Mouse (Mus musculus) heart, postnatal 0 days (tissue): ENCODE measurements at regions not wholly inside any gene's neighbourhood (a gene's known extent, or its start where the extent isn't known, plus 50 kb on each side); places are given as distances from the start of the nearest gene placed in this dataset.

ENCODE experiments used
- ATAC-seq: fragments of 200-750 bp; cut with Nextera tagmentation; 2 replicates; pipeline ENCODE4 v1.8.0; 2017; ENCODE audit warnings: low read depth, moderate number of reproducible peaks, moderate library complexity; ENCODE audit not compliant: insufficient read depth
- DNase-seq: peaks from one replicate; pipeline ENCODE4 v3.0.0-alpha.2; 2016; ENCODE audit warnings: low spot score
- H3K27ac ChIP-seq: fragments of 300-500 bp; sonication (generic); 2 replicates; pipeline ENCODE4 v1.5.1; 2014; ENCODE audit warnings: low read depth, mild to moderate bottlenecking
- H3K27me3 ChIP-seq: fragments of 300-500 bp; sonication (generic); 2 replicates; pipeline ENCODE4 v1.6.1; 2014; ENCODE audit warnings: low read length, mixed read lengths; ENCODE audit not compliant: control insufficient read depth, insufficient read depth
- H3K36me3 ChIP-seq: fragments of 300-500 bp; sonication (generic); replicated peaks from 2 replicates; pipeline ENCODE4 v1.6.1; 2014; ENCODE audit warnings: low read length, mixed read lengths; ENCODE audit not compliant: control insufficient read depth, insufficient read depth
- H3K4me1 ChIP-seq: fragments of 300-500 bp; sonication (generic); 2 replicates; pipeline ENCODE4 v1.6.1; 2014; ENCODE audit warnings: antibody characterized with exemption; ENCODE audit not compliant: control insufficient read depth, insufficient read depth
- H3K4me2 ChIP-seq: fragments of 300-500 bp; sonication (generic); 2 replicates; pipeline ENCODE4 v1.6.1; 2014; ENCODE audit warnings: low read depth, mild to moderate bottlenecking, low read length, moderate library complexity
- H3K4me3 ChIP-seq: fragments of 300-500 bp; sonication (generic); 2 replicates; pipeline ENCODE4 v1.5.1; 2014; ENCODE audit warnings: low read depth, low read length
- H3K9ac ChIP-seq: fragments of 300-500 bp; sonication (generic); replicated peaks from 2 replicates; pipeline ENCODE4 v1.6.1; 2014; ENCODE audit warnings: low read depth, low read length, mixed read lengths
- H3K9me3 ChIP-seq: fragments of 300-500 bp; sonication (generic); replicated peaks from 2 replicates; pipeline ENCODE4 v1.6.1; 2016; ENCODE audit warnings: low read length; ENCODE audit not compliant: control insufficient read depth
- CTCF ChIP-seq: IDR thresholded peaks from 2 replicates; pipeline ENCODE4 v1.5.1; 2016; ENCODE audit warnings: antibody characterized with exemption, control low read depth, low read depth
- EP300 ChIP-seq: IDR thresholded peaks from 2 replicates; pipeline ENCODE4 v1.6.1; 2016; ENCODE audit warnings: antibody characterized with exemption, low read depth
- WGBS: fragments of 180-500 bp; shearing (Covaris S2); extraction: QIAGEN DNeasy Blood & Tissue Kit; methylation state at CpG from one replicate; pipeline ENCODE4 v1.1.7; 2014; 5-methylcytosine and 5-hydroxymethylcytosine counted together

- ATAC-seq = no peak
- no peaks in the 10 kb centered on the region for H3K36me3 ChIP-seq
- 82% methylated on average over 2 of the region's 2 CpGs for whole genome bisulfite sequencing
These were observed 592.4 kb upstream of the Tenm4 start for GRCm38 (mm10) chr7:95578633-95579032.

GRCm38 (mm10) chr7:95581325-95581724 lies 589.7 kb upstream of the Tenm4 start:
- 37% methylated on average over 7 of the region's 7 CpGs for WGBS
- no peaks in the 10 kb centered on the region for H3K4me1 ChIP-seq
- no peak overlapping the region for H3K4me3 ChIP-seq
- ATAC-seq (no peak), DNase-seq (no peak)
- H3K36me3 ChIP-seq = no peaks in the 10 kb centered on the region
- TF ChIP-seq EP300 = no peak
- TF ChIP-seq CTCF = no peak
- H3K9me3 ChIP-seq = no peaks in the 10 kb centered on the region
- no peak overlapping the region for H3K27ac ChIP-seq
- no peak overlapping the region for H3K9ac ChIP-seq
- no peak overlapping the region for H3K4me2 ChIP-seq
- H3K27me3 ChIP-seq = no peaks in the 10 kb centered on the region

More at GRCm38 (mm10) chr7:95578633-95579032, 592.4 kb upstream of the Tenm4 start:
- Histone ChIP-seq H3K4me3 (no peak overlapping the region), H3K27ac (no peak overlapping the region), H3K4me2 (no peak overlapping the region), H3K9ac (no peak overlapping the region), H3K27me3 (no peaks in the 10 kb centered on the region), H3K9me3 (no peaks in the 10 kb centered on the region), H3K4me1 (no peaks in the 10 kb centered on the region)
- no peak for DNase-seq
- TF ChIP-seq CTCF = no peak
- TF ChIP-seq EP300 = no peak

- H3K9me3 ChIP-seq = no peaks in the 10 kb centered on the region
- 52% methylated on average over 2 of the region's 2 CpGs for WGBS
- TF ChIP-seq CTCF = no peak
- no peak for TF ChIP-seq EP300
- no peak overlapping the region for H3K9ac ChIP-seq
- no peaks in the 10 kb centered on the region for H3K4me1 ChIP-seq
- no peaks in the 10 kb centered on the region for H3K27me3 ChIP-seq
- peak; percentile 14 for DNase-seq
- no peak for ATAC-seq
- no peak overlapping the region for H3K4me3 ChIP-seq
- H3K4me2 ChIP-seq = no peak overlapping the region
- H3K27ac ChIP-seq = no peak overlapping the region
- H3K36me3 ChIP-seq = no peaks in the 10 kb centered on the region
These were observed 572.7 kb upstream of the Tenm4 start for GRCm38 (mm10) chr7:95598339-95598738.

GRCm38 (mm10) chr7:95613736-95614135 lies 557.3 kb upstream of the Tenm4 start:
- Histone ChIP-seq H3K36me3 (no peaks in the 10 kb centered on the region), H3K4me1 (no peaks in the 10 kb centered on the region), H3K4me3 (no peak overlapping the region), H3K27ac (no peak overlapping the region), H3K4me2 (no peak overlapping the region), H3K27me3 (no peaks in the 10 kb centered on the region), H3K9ac (no peak overlapping the region), H3K9me3 (no peaks in the 10 kb centered on the region)
- no peak for DNase-seq
- TF ChIP-seq EP300 (no peak), CTCF (no peak)
- no peak for ATAC-seq
- 72% methylated on average over 2 of the region's 2 CpGs for WGBS

- DNase-seq = no peak
- 41% methylated on average over 2 of the region's 2 CpGs for WGBS
These were observed 553.7 kb upstream of the Tenm4 start for GRCm38 (mm10) chr7:95617370-95617769.

GRCm38 (mm10) chr7:95618170-95618569 lies 552.9 kb upstream of the Tenm4 start:
- no peaks in the 10 kb centered on the region for H3K4me1 ChIP-seq
- H3K9me3 ChIP-seq = 0 out of 2 replicates have a peak, but pooled peaks cover 4% of the 10 kb centered on the region
- ATAC-seq (no peak), DNase-seq (no peak)
- no peak overlapping the region for H3K4me3 ChIP-seq
- H3K27me3 ChIP-seq = no peaks in the 10 kb centered on the region
- TF ChIP-seq CTCF = no peak
- TF ChIP-seq EP300 = no peak
- H3K36me3 ChIP-seq = no peaks in the 10 kb centered on the region
- no peak overlapping the region for H3K9ac ChIP-seq
- no peak overlapping the region for H3K4me2 ChIP-seq
- H3K27ac ChIP-seq = no peak overlapping the region

More at GRCm38 (mm10) chr7:95617370-95617769, 553.7 kb upstream of the Tenm4 start:
- no peak for ATAC-seq
- Histone ChIP-seq H3K4me3 (no peak overlapping the region), H3K9me3 (0 out of 2 replicates have a peak, but pooled peaks cover 4% of the 10 kb centered on the region), H3K9ac (no peak overlapping the region), H3K36me3 (no peaks in the 10 kb centered on the region), H3K4me1 (no peaks in the 10 kb centered on the region), H3K27ac (no peak overlapping the region), H3K4me2 (no peak overlapping the region), H3K27me3 (no peaks in the 10 kb centered on the region)
- TF ChIP-seq EP300 (no peak), CTCF (no peak)
